Mouse (Mus musculus): ENCODE results near the gene Snx29. TPM values are rescaled to one million over a fixed set of nuclear protein-coding genes. Genes with fewer than 3 reads are reported as not detected.
A peak's percentile ranks its signal among the peaks of the same experiment; 100 is the strongest.

Gene Snx29
- polyA plus RNA-seq, 1 experiment from 2014 or later = 12.5 TPM

DNA sequence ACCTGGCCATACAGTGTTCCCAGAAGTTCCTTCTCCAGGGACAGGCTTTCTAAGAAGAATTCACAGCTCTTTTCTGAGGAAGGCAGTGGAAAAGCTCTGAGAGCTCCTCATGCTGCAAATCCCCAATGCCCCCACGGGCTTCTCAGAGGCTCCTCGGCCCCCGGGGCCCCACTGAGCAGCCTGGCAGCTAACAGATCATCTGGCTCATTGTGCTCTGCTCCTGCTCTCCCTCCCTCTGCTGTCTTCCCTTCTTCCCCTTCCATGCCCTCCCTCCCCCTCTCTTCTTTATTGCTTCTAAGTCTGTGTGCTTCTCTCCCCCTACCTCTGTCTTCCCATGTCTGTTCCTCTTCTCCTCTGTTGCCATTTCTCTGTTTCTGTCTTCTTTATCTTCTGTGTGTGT lies 314.2 kb downstream of the Snx29 start:
- 0 out of 2 replicates have a peak overlapping the region, but pooled peaks have one; percentile 4 for H3K9ac ChIP-seq (ENCODE audit: low read length)
- ATAC-seq (replicated peaks; ENCODE audit: low FRiP score) (no peak), DNase-seq (ENCODE audit: low spot score) (no peak)
- 0% methylated on average over 3 of the region's 3 CpGs for WGBS
- H3K4me1 ChIP-seq (replicated peaks; ENCODE audit: control insufficient read depth, insufficient read depth, low read length) = peaks cover 5% of the 10 kb centered on the region; the same call in 1 of the 2 replicates
- H3K36me3 ChIP-seq (ENCODE audit: control insufficient read depth, insufficient read depth, low read length) = no peaks in the 10 kb centered on the region
- no peak overlapping the region for H3K4me3 ChIP-seq (ENCODE audit: low read depth, low read length)
- no peaks in the 10 kb centered on the region for H3K27me3 ChIP-seq (ENCODE audit: control insufficient read depth, insufficient read depth, low read length)
- H3K9me3 ChIP-seq (ENCODE audit: control insufficient read depth, low read length) = no peaks in the 10 kb centered on the region
- H3K4me2 ChIP-seq (ENCODE audit: low read depth, low read length, severe bottlenecking) = no peak overlapping the region
- H3K27ac ChIP-seq (ENCODE audit: low read depth, low read length) = no peak overlapping the region; the same call in 1 of the 2 replicates

DNA sequence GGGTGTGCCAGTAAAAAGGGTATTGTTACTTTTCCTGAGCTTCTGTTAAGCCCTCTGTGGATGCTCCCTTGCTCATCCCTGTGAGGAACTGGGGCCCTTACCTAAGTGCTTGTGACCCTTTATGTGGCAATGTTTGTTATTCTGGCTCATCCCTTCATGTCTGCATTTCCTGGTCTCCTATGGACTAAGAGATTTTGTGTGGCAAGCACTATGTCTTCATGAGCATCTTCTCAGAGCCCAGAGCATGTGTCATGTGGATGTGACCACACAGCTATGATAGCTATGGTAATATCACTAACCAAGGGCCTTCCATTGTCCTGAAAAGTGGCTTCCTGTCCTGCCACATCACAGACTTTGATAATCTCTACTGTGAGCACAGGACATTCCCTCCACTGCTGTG lies 315.1 kb downstream of the Snx29 start:
- Histone ChIP-seq H3K9ac (ENCODE audit: low read length) (no peak overlapping the region), H3K27me3 (ENCODE audit: control insufficient read depth, insufficient read depth, low read length) (no peaks in the 10 kb centered on the region), H3K9me3 (ENCODE audit: control insufficient read depth, low read length) (no peaks in the 10 kb centered on the region), H3K4me1 (replicated peaks; ENCODE audit: control insufficient read depth, insufficient read depth, low read length) (peaks cover 5% of the 10 kb centered on the region; the same call in 1 of the 2 replicates), H3K27ac (ENCODE audit: low read depth, low read length) (no peak overlapping the region), H3K4me3 (ENCODE audit: low read depth, low read length) (no peak overlapping the region), H3K4me2 (ENCODE audit: low read depth, low read length, severe bottlenecking) (no peak overlapping the region), H3K36me3 (ENCODE audit: control insufficient read depth, insufficient read depth, low read length) (no peaks in the 10 kb centered on the region)
- ATAC-seq (replicated peaks; ENCODE audit: low FRiP score) (no peak), DNase-seq (ENCODE audit: low spot score) (no peak)

DNA sequence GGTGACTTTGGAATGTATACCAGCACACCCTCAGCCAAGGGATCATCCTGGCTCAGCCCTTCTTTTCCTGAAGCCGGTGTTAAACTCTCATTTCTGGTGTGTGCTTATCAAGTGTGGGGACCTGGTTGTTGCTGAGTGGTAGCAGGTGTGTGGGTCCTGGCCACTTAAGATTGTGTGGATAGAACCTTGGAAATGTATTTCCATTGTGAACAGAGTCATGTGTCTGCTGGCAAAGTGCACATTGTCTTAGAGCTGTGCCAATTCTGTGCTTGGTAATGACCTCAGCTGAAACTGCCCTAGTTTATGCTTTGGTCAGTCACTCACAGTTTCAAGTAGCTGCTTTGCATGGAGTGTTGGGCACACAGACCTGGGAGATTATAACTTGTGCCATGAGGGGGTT lies 316.0 kb downstream of the Snx29 start:
- Histone ChIP-seq H3K36me3 (ENCODE audit: control insufficient read depth, insufficient read depth, low read length) (no peaks in the 10 kb centered on the region), H3K4me3 (ENCODE audit: low read depth, low read length) (no peak overlapping the region), H3K4me2 (ENCODE audit: low read depth, low read length, severe bottlenecking) (no peak overlapping the region), H3K27me3 (ENCODE audit: control insufficient read depth, insufficient read depth, low read length) (no peaks in the 10 kb centered on the region), H3K4me1 (replicated peaks; ENCODE audit: control insufficient read depth, insufficient read depth, low read length) (peaks cover 5% of the 10 kb centered on the region; the same call in 1 of the 2 replicates), H3K27ac (ENCODE audit: low read depth, low read length) (no peak overlapping the region), H3K9ac (ENCODE audit: low read length) (no peak overlapping the region), H3K9me3 (ENCODE audit: control insufficient read depth, low read length) (no peaks in the 10 kb centered on the region)
- ATAC-seq (replicated peaks; ENCODE audit: low FRiP score) (no peak), DNase-seq (ENCODE audit: low spot score) (no peak)
- 75% methylated on average over 1 of the region's 1 CpGs for WGBS

DNA sequence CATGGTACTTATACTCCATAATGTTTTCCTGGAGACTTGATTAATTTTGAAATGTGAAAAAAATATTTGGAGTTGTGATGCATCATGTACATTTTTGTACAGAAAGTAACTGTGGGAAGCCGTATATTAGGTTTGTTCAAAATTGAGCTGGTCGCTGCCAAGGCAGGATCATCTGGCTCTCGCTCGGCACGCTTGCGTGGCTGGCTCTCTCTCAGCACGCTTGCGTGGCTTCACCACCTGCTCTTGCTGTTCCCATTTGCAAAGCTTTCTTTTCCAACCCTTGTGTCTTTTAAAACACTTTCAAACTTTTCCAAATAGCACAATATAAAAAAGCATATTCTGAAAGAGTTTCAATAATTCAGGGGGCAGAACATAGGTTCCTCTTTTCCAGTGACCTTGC lies 317.2 kb downstream of the Snx29 start:
- Histone ChIP-seq H3K4me3 (ENCODE audit: low read depth, low read length) (no peak overlapping the region), H3K9ac (ENCODE audit: low read length) (no peak overlapping the region), H3K27me3 (ENCODE audit: control insufficient read depth, insufficient read depth, low read length) (no peaks in the 10 kb centered on the region), H3K4me1 (replicated peaks; ENCODE audit: control insufficient read depth, insufficient read depth, low read length) (peaks cover 5% of the 10 kb centered on the region; the same call in 1 of the 2 replicates), H3K27ac (ENCODE audit: low read depth, low read length) (no peak overlapping the region), H3K9me3 (ENCODE audit: control insufficient read depth, low read length) (no peaks in the 10 kb centered on the region), H3K36me3 (ENCODE audit: control insufficient read depth, insufficient read depth, low read length) (no peaks in the 10 kb centered on the region), H3K4me2 (ENCODE audit: low read depth, low read length, severe bottlenecking) (no peak overlapping the region)
- DNase-seq (ENCODE audit: low spot score) (no peak), ATAC-seq (replicated peaks; ENCODE audit: low FRiP score) (no peak)
- 97% methylated on average over 8 of the region's 8 CpGs for whole genome bisulfite sequencing

DNA sequence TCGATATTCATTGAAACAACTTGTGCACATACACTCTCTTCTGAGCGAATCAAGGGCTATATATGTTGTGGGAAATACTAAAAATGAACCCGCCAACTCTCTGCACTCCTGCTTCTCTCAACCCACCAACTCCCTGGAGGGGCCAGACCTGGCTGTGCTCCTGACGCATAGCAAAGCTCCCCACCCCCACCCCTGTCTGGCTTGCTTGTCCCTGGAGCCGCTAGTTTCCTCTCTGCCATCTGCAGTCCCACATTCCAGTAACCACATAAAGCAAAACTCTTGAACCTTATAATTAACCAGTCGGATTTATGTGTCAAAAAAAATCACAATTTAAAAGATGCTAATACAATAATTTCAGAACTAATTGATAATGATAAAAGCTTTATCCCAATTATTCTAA lies 320.9 kb downstream of the Snx29 start:
- DNase-seq (ENCODE audit: low spot score) = no peak
- Histone ChIP-seq H3K4me3 (ENCODE audit: low read depth, low read length) (no peak overlapping the region), H3K27ac (ENCODE audit: low read depth, low read length) (no peak overlapping the region), H3K27me3 (ENCODE audit: control insufficient read depth, insufficient read depth, low read length) (no peaks in the 10 kb centered on the region), H3K9ac (ENCODE audit: low read length) (no peak overlapping the region), H3K36me3 (ENCODE audit: control insufficient read depth, insufficient read depth, low read length) (no peaks in the 10 kb centered on the region), H3K4me1 (replicated peaks; ENCODE audit: control insufficient read depth, insufficient read depth, low read length) (no peaks in the 10 kb centered on the region), H3K4me2 (ENCODE audit: low read depth, low read length, severe bottlenecking) (no peak overlapping the region), H3K9me3 (ENCODE audit: control insufficient read depth, low read length) (no peaks in the 10 kb centered on the region)
- no peak for ATAC-seq (replicated peaks; ENCODE audit: low FRiP score)
- 70% methylated on average over 6 of the region's 6 CpGs for WGBS

DNA sequence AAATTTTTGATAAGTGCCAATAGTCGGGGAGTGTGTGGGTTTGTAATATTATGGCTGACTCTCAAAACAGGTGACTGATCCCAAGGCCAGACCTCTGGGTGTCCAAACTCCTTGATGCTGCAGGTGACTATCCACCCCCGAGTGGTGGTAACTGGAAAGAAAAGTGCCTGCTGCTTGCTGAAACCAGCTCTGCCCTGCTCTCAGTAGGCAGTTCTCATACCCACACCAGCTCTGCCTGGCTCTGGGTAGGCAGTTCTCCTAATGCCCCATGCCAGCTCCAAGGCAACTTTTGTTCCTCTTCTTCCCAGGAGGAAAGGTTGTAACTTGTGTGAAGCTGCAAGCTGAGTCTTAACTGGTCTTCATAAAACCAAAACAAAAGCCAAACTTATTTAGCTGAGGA lies 321.7 kb downstream of the Snx29 start:
- no peaks in the 10 kb centered on the region for H3K9me3 ChIP-seq (ENCODE audit: control insufficient read depth, low read length)
- 65% methylated on average over 2 of the region's 2 CpGs for WGBS
- H3K4me2 ChIP-seq (ENCODE audit: low read depth, low read length, severe bottlenecking) = no peak overlapping the region
- H3K4me1 ChIP-seq (replicated peaks; ENCODE audit: control insufficient read depth, insufficient read depth, low read length) = no peaks in the 10 kb centered on the region
- no peaks in the 10 kb centered on the region for H3K36me3 ChIP-seq (ENCODE audit: control insufficient read depth, insufficient read depth, low read length)
- no peak overlapping the region for H3K9ac ChIP-seq (ENCODE audit: low read length)
- H3K4me3 ChIP-seq (ENCODE audit: low read depth, low read length) = no peak overlapping the region
- no peak for ATAC-seq (replicated peaks; ENCODE audit: low FRiP score)
- no peak overlapping the region for H3K27ac ChIP-seq (ENCODE audit: low read depth, low read length)
- DNase-seq (ENCODE audit: low spot score) = no peak
- no peaks in the 10 kb centered on the region for H3K27me3 ChIP-seq (ENCODE audit: control insufficient read depth, insufficient read depth, low read length)

DNA sequence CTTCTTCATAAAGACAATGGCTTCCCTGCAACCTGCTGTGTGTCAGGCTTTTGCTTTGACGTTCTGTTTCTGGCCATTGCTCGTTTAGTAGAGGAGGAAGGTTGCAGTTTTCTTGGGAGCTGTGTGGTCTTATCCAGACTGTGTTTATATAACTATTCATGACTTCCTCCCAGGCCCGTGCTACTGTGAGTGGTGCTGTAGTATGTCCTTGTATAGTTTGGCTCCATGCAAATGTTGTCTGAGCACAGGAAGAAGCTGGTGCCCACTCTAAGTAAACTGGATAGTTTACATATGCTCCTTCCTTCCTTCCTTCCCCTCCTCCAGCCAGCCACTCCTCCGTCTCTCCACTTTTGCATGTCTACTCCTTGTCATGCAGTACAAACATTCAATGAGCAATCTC lies 323.0 kb downstream of the Snx29 start:
- DNase-seq (ENCODE audit: low spot score) (no peak), ATAC-seq (replicated peaks; ENCODE audit: low FRiP score) (no peak)
- H3K9ac ChIP-seq (ENCODE audit: low read length) = no peak overlapping the region
- no peaks in the 10 kb centered on the region for H3K27me3 ChIP-seq (ENCODE audit: control insufficient read depth, insufficient read depth, low read length)
- H3K4me3 ChIP-seq (ENCODE audit: low read depth, low read length) = no peak overlapping the region
- no peak overlapping the region for H3K4me2 ChIP-seq (ENCODE audit: low read depth, low read length, severe bottlenecking)
- H3K36me3 ChIP-seq (ENCODE audit: control insufficient read depth, insufficient read depth, low read length) = no peaks in the 10 kb centered on the region
- 43% methylated on average over 4 of the region's 4 CpGs for WGBS
- no peaks in the 10 kb centered on the region for H3K4me1 ChIP-seq (replicated peaks; ENCODE audit: control insufficient read depth, insufficient read depth, low read length)
- no peaks in the 10 kb centered on the region for H3K9me3 ChIP-seq (ENCODE audit: control insufficient read depth, low read length)
- H3K27ac ChIP-seq (ENCODE audit: low read depth, low read length) = no peak overlapping the region

DNA sequence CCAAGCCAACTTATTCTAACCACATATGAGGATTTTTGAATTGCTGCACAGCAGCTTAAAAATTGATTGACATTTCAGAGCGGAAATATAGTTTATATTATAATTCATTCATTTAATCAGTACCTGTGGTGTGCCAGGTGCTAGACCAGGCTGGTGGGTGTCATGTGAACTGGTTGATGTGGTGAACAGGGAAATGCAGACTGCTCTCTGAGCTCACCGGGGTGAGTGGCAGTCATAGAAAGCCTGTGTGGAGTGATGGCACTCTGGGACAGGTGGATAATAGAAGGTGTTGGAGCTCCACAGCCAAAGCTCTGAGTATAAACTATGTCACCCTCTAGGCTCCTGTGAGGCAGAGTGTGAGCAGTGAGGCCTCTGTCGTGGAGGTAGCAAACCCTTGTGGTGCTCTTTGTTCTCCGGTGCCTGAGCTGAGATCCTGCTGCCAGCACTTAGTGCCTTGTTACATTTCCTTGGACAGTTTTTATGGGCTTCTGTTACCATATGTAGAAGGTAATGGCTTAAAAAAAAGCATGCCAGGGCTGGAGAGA lies 324.1 kb downstream of the Snx29 start:
- H3K36me3 ChIP-seq (ENCODE audit: control insufficient read depth, insufficient read depth, low read length) = no peaks in the 10 kb centered on the region
- H3K4me2 ChIP-seq (ENCODE audit: low read depth, low read length, severe bottlenecking) = no peak overlapping the region
- ATAC-seq (replicated peaks; ENCODE audit: low FRiP score) = no peak
- no peaks in the 10 kb centered on the region for H3K4me1 ChIP-seq (replicated peaks; ENCODE audit: control insufficient read depth, insufficient read depth, low read length)
- no peaks in the 10 kb centered on the region for H3K9me3 ChIP-seq (ENCODE audit: control insufficient read depth, low read length)
- DNase-seq (ENCODE audit: low spot score) = no peak
- WGBS = 84% methylated on average over 4 of the region's 4 CpGs
- H3K27ac ChIP-seq (ENCODE audit: low read depth, low read length) = no peak overlapping the region
- no peak overlapping the region for H3K9ac ChIP-seq (ENCODE audit: low read length)
- no peaks in the 10 kb centered on the region for H3K27me3 ChIP-seq (ENCODE audit: control insufficient read depth, insufficient read depth, low read length)
- H3K4me3 ChIP-seq (ENCODE audit: low read depth, low read length) = no peak overlapping the region

DNA sequence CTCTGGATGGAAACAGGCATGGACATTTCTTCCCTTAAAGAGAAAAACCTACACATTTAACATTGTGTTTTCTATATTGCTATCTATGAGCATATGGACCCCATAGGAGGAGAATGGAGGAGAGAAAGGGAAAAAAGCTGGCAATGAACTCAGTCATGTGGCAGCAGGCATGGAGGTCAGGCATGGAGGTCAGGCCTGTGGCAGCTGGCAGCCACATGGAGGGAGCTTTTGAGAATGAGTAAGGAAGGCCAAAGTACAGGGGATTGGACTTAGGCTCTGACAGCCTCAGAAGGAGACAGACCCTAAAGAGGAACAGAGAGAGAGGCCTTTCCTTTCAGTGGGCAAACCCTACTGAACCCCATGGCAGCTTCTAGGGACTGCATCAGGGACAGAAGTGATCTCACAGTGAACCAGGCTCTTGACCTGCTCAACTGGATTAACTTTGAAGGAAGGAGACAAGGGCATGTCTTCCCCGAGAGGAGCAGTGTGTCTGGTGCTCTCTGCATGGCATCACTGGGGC lies 325.5 kb downstream of the Snx29 start:
- Histone ChIP-seq H3K27me3 (ENCODE audit: control insufficient read depth, insufficient read depth, low read length) (no peaks in the 10 kb centered on the region), H3K27ac (ENCODE audit: low read depth, low read length) (no peak overlapping the region), H3K9me3 (ENCODE audit: control insufficient read depth, low read length) (no peaks in the 10 kb centered on the region), H3K4me3 (ENCODE audit: low read depth, low read length) (no peak overlapping the region), H3K9ac (ENCODE audit: low read length) (no peak overlapping the region), H3K4me2 (ENCODE audit: low read depth, low read length, severe bottlenecking) (no peak overlapping the region), H3K4me1 (replicated peaks; ENCODE audit: control insufficient read depth, insufficient read depth, low read length) (no peaks in the 10 kb centered on the region), H3K36me3 (ENCODE audit: control insufficient read depth, insufficient read depth, low read length) (no peaks in the 10 kb centered on the region)
- ATAC-seq (replicated peaks; ENCODE audit: low FRiP score) (no peak), DNase-seq (ENCODE audit: low spot score) (no peak)
- 73% methylated on average over 1 of the region's 1 CpGs for WGBS

Data from forebrain, embryonic 11.5 days (tissue).